Mouse (Mus musculus): ENCODE data around the gene Cnksr3.

The Cnksr3 gene

DNA sequence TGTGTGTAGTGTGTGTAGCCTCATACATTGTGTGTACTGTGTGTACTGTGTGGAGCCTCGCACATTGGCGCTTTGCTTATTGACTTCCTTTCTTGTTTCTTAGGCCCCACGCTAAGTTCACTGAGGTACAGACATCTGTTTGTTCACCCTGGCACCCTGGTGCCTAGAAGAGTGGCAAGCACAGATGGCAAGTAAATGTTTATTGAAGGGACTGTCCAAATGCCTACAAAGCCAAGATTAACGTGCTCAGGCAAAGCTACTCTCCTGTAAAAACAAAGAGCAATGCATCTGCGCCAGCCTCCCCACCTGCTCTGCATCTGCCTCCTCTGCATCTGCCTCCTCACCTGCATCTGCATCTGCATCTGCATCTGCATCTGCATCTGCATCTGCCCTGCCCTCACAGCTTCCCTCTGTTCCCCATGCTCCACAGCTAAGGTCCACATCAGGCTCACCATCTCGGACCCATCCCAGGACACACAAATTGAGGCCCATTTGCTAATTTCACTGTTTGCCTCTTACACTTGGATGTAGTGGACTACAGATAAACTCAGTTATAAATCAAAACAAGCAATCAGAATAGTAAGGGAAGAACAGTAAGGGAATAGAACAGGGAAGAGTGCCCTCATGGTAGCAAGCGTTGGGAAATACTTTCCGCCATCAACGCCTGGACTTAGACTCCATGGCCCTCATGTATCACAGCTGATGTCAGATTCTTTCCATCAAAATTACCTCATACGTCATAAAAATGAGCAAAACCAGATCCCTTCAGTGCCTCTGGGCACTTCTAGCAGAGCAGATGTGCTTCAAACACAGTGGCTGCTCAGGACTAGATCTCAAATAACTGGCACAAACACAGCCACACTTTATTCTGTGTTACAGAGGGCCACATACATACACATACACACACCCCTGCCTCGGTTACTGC lies 62.1 kb downstream of the Cnksr3 start:
- peak; percentile 38 for DNase-seq (ENCODE audit: low read depth, low spot score)

- DNase-seq (ENCODE audit: low read depth, low spot score): no peak
Observed at GRCm38 (mm10) chr10:7145614-7146013, 66.4 kb downstream of the Cnksr3 start.

DNA sequence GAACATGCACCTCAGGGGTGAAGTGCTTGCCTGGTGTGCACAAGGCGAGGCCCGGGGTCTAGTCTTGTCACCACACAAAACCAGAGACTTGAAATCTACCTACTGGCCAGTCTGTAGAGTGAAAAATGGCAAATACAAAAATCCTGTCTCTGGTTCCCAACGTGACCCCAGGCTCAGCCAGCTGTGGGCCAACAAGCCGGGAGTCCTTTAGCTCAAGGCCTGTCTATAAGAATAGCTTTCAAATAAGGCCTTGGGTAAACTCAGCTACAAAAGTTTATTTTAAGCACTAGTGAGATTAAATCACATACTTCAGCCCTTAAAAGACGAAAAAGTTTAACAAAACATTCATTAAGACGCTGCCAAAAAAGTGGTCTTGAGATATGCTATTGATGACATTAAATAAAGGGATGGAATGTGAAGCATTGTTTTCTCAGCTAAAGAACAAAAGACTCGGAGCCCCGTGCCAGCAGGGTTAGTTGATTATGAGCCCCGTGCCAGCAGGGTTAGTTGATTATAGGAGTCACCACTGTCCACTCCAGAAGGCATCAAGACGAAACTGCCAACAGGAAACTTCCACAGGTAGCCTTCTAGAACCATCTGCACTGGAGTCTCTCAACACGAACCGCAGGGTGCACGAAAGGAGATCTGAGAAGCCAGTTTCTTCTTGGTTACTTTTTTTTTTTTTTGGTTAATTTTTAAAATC lies 67.8 kb downstream of the Cnksr3 start:
- DNase-seq (ENCODE audit: low read depth, low spot score): no peak

- no peak for DNase-seq (ENCODE audit: low read depth, low spot score)
Observed at GRCm38 (mm10) chr10:7142287-7142686, 69.8 kb downstream of the Cnksr3 start.

- peak; percentile 12 for DNase-seq (ENCODE audit: low read depth, low spot score)
Observed at GRCm38 (mm10) chr10:7140282-7140681, 71.8 kb downstream of the Cnksr3 start.

DNA sequence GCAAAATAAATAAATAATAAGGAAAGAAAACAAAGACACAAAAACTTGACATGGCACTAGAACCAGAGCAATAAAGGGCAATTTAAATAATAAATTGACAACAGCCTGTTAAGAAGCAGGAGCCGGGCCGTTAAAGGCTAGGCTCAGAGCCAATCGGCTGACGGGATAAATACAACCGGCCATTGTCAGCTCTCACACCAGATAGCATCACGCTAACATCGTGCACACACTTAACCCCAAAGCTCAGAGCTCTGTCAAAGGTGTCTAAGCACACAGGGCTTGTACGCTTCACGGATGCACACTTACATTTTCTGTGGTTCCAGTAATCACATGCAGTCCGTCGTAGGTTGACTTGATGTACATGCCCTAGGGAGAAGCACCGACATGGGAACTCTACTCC lies 74.0 kb downstream of the Cnksr3 start:
- DNase-seq (ENCODE audit: low read depth, low spot score): no peak

- no peak for DNase-seq (ENCODE audit: low read depth, low spot score)
Observed at GRCm38 (mm10) chr10:7135751-7136150, 76.3 kb downstream of the Cnksr3 start.

GRCm38 (mm10) chr10:7133005-7133404 lies 79.0 kb downstream of the Cnksr3 start:
- no peak for DNase-seq (ENCODE audit: low read depth, low spot score)

GRCm38 (mm10) chr10:7131441-7131840 lies 80.6 kb downstream of the Cnksr3 start:
- no peak for DNase-seq (ENCODE audit: low read depth, low spot score)

DNA sequence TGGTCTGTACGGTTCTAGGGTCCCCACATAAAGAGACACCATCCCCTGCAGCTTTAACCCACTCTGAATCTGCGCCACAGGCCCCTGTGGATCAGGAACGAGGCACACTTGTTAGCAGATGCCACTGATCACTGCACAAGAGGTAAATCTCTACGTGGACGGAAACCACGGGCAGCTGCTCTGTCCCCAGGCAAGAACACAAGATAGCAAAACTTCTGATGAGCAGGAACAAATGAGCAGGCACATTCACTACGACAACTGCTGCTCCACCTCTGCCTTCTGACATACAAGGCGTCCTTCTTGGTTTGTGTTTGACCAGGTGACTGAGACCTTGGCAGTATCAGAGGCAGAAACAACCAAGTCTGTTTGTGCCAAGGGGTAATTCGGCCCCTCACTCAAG lies 84.2 kb downstream of the Cnksr3 start:
- no peak for DNase-seq (ENCODE audit: low read depth, low spot score)

GRCm38 (mm10) chr10:7126882-7127281 lies 85.2 kb downstream of the Cnksr3 start:
- no peak for DNase-seq (ENCODE audit: low read depth, low spot score)

GRCm38 (mm10) chr10:7126287-7126686 lies 85.8 kb downstream of the Cnksr3 start:
- no peak for DNase-seq (ENCODE audit: low read depth, low spot score)

DNA sequence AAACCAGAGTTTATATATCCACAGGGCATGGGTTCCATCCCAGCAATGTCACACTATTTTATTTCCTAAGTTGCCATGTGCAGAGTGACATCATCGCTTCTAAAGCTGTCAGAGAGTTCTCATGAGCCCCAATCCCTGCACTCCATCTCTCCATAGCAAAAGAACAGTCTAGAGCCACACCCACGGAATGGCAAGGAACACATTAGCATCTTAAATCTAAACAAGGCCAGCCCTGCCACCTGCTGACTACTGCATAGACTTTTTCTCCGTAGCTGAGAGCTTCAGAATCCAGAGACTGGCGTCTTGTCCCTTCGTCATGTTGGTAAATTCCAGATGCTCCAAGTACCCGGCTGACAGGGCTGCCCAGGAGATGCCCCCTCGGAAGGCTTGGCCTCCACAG lies 87.0 kb downstream of the Cnksr3 start:
- DNase-seq (ENCODE audit: low read depth, low spot score): no peak

DNA sequence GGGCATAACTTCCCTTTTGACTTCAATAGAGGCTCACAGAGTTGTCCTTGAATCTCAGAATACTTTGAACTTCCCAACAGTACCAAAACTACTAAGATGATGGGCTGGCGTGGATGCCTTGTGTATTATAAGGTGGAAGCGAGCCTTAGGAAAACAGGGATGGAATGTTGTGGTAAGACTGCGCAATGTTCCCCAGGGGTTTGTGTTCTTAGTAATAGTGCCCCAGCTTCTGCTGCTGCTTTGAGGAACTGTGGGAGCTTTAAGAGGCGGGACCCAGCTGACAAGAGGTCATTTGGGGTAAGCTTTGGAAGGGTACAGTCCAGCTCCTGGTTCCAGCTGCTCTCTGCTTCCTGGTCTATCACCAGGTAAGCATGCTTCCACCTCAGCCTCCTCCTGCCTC lies 89.7 kb downstream of the Cnksr3 start:
- no peak for DNase-seq (ENCODE audit: low read depth, low spot score)

DNA sequence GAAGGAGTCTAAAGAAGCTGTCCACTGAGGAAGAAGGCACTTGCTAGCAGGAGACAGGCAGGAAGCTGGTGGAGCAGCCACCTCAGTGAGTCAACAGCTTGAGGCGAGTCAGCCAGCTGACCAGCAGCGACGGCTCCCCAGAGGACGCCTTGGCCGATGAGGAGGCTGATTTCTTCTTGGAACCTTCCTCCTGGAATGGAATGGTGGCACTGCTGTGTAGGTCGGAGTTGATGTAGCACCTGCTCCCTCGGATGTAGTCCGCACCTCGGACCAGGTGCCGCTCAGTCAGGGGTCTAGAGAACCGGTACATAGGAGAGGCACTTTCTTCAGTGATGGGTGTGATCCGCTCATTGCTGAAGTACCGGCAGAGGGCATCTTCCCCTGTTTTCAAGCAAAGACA lies 91.8 kb downstream of the Cnksr3 start:
- no peak for DNase-seq (ENCODE audit: low read depth, low spot score)

DNA sequence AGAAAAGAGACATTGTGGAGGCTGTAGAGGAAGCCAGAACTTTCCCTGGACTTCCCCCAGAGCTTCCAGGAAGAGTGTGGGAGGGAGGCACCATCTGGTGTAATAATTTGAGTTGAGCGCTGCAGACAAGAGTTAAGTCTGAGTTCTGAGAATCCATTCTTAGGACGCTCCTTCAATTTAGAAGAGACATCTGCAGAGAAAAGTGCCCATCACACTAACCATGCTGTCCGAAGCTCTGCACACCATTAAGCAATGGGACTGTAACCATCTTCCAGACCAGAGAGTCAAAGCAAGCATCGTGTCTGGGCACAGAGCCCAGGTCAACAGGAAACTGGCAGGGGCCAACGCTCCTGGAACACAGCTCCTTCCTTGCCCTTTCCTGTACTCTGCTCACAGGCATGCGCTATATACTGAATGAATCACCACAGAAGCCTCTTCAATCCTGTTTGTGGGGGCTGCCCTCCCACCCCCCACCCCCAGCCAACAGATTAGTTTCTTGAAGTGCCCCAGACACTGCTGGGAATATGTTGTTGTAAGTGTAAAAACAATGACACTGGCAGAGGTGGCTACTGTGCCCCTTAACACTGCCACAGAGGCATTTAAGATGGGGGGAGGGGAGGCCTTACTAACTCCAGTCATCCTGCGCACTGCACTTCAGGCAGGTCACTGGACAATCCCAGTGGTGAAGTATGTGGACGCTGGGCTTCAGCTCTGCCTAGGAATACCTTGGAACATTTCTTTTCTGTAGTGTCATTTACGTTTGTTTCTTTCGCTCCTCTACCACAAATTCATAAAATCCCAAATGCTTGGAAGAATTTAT lies 93.6 kb downstream of the Cnksr3 start:
- DNase-seq (ENCODE audit: low read depth, low spot score): peak; percentile 2

GRCm38 (mm10) chr10:7117785-7118184 lies 94.3 kb downstream of the Cnksr3 start:
- DNase-seq (ENCODE audit: low read depth, low spot score): peak; percentile 52

DNA sequence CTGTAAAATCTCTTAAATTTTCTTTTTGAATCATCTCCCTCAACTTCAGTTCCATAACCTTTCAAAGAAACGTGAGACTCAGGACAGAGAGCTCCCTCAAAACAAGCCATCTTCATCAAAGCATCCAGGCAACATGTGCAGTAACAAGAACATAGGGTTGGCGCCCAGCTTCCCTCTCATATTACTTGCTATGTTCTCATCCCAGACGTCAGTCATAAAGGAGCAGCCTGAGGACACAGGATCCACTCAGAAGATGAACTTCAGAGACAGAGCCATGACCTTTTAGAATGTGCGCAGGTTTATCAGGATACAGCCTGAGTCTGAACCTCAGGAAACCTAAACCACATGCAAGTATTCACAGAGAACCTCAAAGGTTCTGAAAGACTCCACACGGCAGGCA lies 97.2 kb downstream of the Cnksr3 start:
- DNase-seq (ENCODE audit: low read depth, low spot score): no peak

DNA sequence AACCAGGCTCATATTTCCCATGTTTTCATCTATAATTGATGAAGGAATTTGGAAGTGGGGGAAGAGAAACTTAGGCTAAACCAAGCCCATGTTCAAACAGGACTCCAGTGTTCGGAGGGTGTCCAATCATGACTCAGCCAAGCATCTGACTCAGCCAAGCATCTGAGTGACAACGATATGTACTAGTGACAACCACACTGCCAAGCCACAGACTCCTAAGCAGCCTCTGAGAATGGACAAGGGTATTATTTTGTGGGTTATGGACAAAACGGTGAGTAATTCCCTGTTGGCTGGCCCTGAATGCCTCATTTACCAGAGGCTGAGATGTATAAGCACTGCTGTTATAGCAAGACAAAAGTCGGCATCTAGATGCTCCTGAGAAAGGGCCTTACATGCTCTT lies 98.3 kb downstream of the Cnksr3 start:
- no peak for DNase-seq (ENCODE audit: low read depth, low spot score)

GRCm38 (mm10) chr10:7113144-7113543 lies 98.9 kb downstream of the Cnksr3 start:
- DNase-seq (ENCODE audit: low read depth, low spot score): no peak

GRCm38 (mm10) chr10:7111462-7112000 lies 100.5 kb downstream of the Cnksr3 start:
- no peak for DNase-seq (ENCODE audit: low read depth, low spot score)

DNA sequence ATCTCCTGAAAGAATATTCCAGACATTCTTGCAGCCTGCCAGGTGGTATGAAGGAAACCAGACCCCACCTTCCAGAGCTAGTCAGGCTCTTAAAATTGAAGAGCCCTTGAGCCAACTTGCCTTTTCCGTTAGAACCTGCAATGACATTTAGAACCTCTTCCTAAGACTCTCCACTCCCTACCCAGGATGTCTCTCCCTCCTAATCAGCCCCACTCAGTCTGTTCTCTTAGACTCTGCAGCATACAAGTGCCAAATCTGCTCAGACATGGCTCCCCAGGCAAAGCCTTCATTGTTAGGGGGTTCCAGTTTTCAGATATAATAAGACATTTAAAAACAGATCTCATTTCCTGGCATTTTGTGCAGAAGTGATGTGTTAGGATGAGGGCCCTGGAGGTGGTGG lies 108.2 kb downstream of the Cnksr3 start:
- DNase-seq (ENCODE audit: low read depth, low spot score): no peak
